Comparison of ENCODE assay signal across 31 mouse cellular contexts in genomic region chr5:112381154-112381553, GRCm38 (mm10). TPM values are rescaled to one million over a fixed set of nuclear protein-coding genes. Genes with fewer than 3 reads are reported as not detected.
DNase-seq lines count a peak whose midpoint lies in the region; ATAC-seq and TF ChIP-seq lines count a peak whose summit lies in the region.
"Had no signal": no experiment of that assay in that cellular context is flagged by ENCODE, and none has a peak within 500 bp of the region (broad histone marks: within the 10 kb centered on the region; RNA-seq: fewer than 3 reads in every experiment).

No protein-coding gene starts in this region.

- H3K27me3 ChIP-seq in midbrain, embryonic 10.5 days (ENCODE audit: low read depth, poor library complexity, severe bottlenecking), result no peaks in the 10 kb centered on the region
- H3K27me3 ChIP-seq in midbrain, embryonic 16.5 days (ENCODE audit: control insufficient read depth, insufficient read depth, low read depth, low read length), result no peaks in the 10 kb centered on the region
- H3K27me3 ChIP-seq in hindbrain, postnatal 0 days (ENCODE audit: insufficient read depth, low read length), result no peaks in the 10 kb centered on the region
- H3K27me3 ChIP-seq: embryonic facial prominence, embryonic 12.5 days; hindbrain, embryonic 15.5 days; liver, embryonic 15.5 days; neural tube, embryonic 15.5 days had no signal

- H3K4me2 ChIP-seq in midbrain, embryonic 16.5 days (ENCODE audit: low read length), result no peak overlapping the region
- H3K4me2 ChIP-seq in hindbrain, postnatal 0 days (ENCODE audit: low read depth, low read length), result no peak overlapping the region
- H3K4me2 ChIP-seq: embryonic facial prominence, embryonic 12.5 days; hindbrain, embryonic 15.5 days; liver, embryonic 15.5 days; neural tube, embryonic 15.5 days had no signal

- no peak overlapping the region for H3K9ac ChIP-seq in midbrain, embryonic 16.5 days (ENCODE audit: low read depth, low read length)
- H3K9ac ChIP-seq in hindbrain, postnatal 0 days (replicated peaks; ENCODE audit: low read length), result no peak overlapping the region
- H3K9ac ChIP-seq: embryonic facial prominence, embryonic 12.5 days; hindbrain, embryonic 15.5 days; liver, embryonic 15.5 days; neural tube, embryonic 15.5 days had no signal

- no peaks in the 10 kb centered on the region for H3K9me3 ChIP-seq in midbrain, embryonic 10.5 days (replicated peaks)
- H3K9me3 ChIP-seq in midbrain, embryonic 16.5 days (replicated peaks; ENCODE audit: control insufficient read depth, low read length, poor library complexity, severe bottlenecking), result no peaks in the 10 kb centered on the region
- no peaks in the 10 kb centered on the region for H3K9me3 ChIP-seq in hindbrain, postnatal 0 days (ENCODE audit: low read length)
- H3K9me3 ChIP-seq: embryonic facial prominence, embryonic 12.5 days; hindbrain, embryonic 15.5 days; limb, embryonic 10.5 days; liver, embryonic 15.5 days; neural tube, embryonic 15.5 days had no signal

- 89% methylated on average over 11 of the region's 11 CpGs for WGBS in midbrain, embryonic 10.5 days
- WGBS in midbrain, embryonic 16.5 days, result 82% methylated on average over 11 of the region's 11 CpGs
- 83% methylated on average over 11 of the region's 11 CpGs for WGBS in hindbrain, postnatal 0 days

- H3K4me3 ChIP-seq in midbrain, embryonic 10.5 days, result no peak overlapping the region
- H3K4me3 ChIP-seq in midbrain, embryonic 16.5 days (ENCODE audit: low read depth, low read length), result no peak overlapping the region
- no peak overlapping the region for H3K4me3 ChIP-seq in hindbrain, postnatal 0 days (ENCODE audit: low read length)
- H3K4me3 ChIP-seq: embryonic facial prominence, embryonic 12.5 days; erythroblast, embryonic 14.5 days; hindbrain, embryonic 15.5 days; limb, embryonic 10.5 days; liver, embryonic 15.5 days; neural tube, embryonic 15.5 days had no signal

- peaks cover 17% of the 10 kb centered on the region for H3K4me1 ChIP-seq in midbrain, embryonic 10.5 days
- H3K4me1 ChIP-seq in midbrain, embryonic 16.5 days (ENCODE audit: control insufficient read depth, insufficient read depth, low read length), result peaks cover 12% of the 10 kb centered on the region
- H3K4me1 ChIP-seq in hindbrain, postnatal 0 days (ENCODE audit: insufficient read depth, low read length), result peaks cover 19% of the 10 kb centered on the region

- intact Hi-C loops in left cerebral cortex, postnatal 25 days (cut with DNase I), result no loop called here

- H3K36me3 ChIP-seq in midbrain, embryonic 10.5 days, result peaks cover 56% of the 10 kb centered on the region
- peaks cover 24% of the 10 kb centered on the region for H3K36me3 ChIP-seq in midbrain, embryonic 16.5 days (ENCODE audit: control insufficient read depth, insufficient read depth, low read length)
- peaks cover 21% of the 10 kb centered on the region; the same call in 1 of the 2 replicates for H3K36me3 ChIP-seq in hindbrain, postnatal 0 days (ENCODE audit: insufficient read depth, low read length)

- no peak for TF ChIP-seq CTCF in hindbrain, postnatal 0 days (IDR thresholded peaks at IDR 0.05; ENCODE audit: low read depth)

- no peak for ATAC-seq in midbrain, embryonic 16.5 days
- ATAC-seq in hindbrain, postnatal 0 days, result no peak
- ATAC-seq: intestine, embryonic 16.5 days; lung, postnatal 0 days had no signal

- DNase-seq in cerebellum, adult 9-10 months, result peak; percentile 12
- no peak for DNase-seq in cerebellum, adult 18-20 months
- no peak for DNase-seq in midbrain, embryonic 10.5 days (ENCODE audit: low spot score)
- DNase-seq in adrenal gland, adult 8-10 months, result peak; percentile 50
- DNase-seq in hindbrain, postnatal 0 days (ENCODE audit: low spot score), result no peak
- DNase-seq in left cerebral cortex, postnatal 25 days (ENCODE audit: low spot score in 2 of 2), result no peak
- no peak for DNase-seq in lung, adult 18-20 months
- DNase-seq: cerebellum, postnatal 10 days; kidney, adult 9 months; kidney, postnatal 14 days; liver; retina, postnatal 1 day; right cerebral cortex, postnatal 25 days had no signal

- H3K27ac ChIP-seq in midbrain, embryonic 10.5 days (replicated peaks), result peak overlapping the region; percentile 46; the same call in 1 of the 2 replicates
- no peak overlapping the region for H3K27ac ChIP-seq in midbrain, embryonic 16.5 days (ENCODE audit: low read length)
- H3K27ac ChIP-seq in hindbrain, postnatal 0 days, result peak overlapping the region; percentile 67; the same call in 1 of the 2 replicates
- H3K27ac ChIP-seq: embryonic facial prominence, embryonic 12.5 days; limb, embryonic 10.5 days; liver, embryonic 15.5 days; macrophage had no signal

RNA-seq across cellular contexts. Expression of gene Asphd2, which starts 13.5 kb away (rescaled TPM):
- polyA plus RNA-seq in midbrain, embryonic 10.5 days (2016; fragmentation: Nextera tagmentation; extraction: Ambion mirVana), result 17.7 and 22.0 TPM in 2 replicates
- polyA plus RNA-seq in midbrain, embryonic 16.5 days (2015; fragmentation: Nextera tagmentation; extraction: Ambion mirVana), result 58.8 and 66.2 TPM in 2 replicates
- total RNA-seq in adrenal gland, adult 8-10 months (2022), result 1 to 10 TPM; 2.2 to 6.9 (median 3.5) TPM
- 143 and 164 TPM in 2 replicates for total RNA-seq in hindbrain, postnatal 0 days (2014; rRNA removed)
- polyA plus RNA-seq in hindbrain, postnatal 0 days (2015; fragmentation: Nextera tagmentation; extraction: Ambion mirVana), result 113 and 118 TPM in 2 replicates
- total RNA-seq in left cerebral cortex, postnatal 25 days (2021), result 100 to 1,000 TPM; 176 TPM
- polyA plus RNA-seq: erythroblast, embryonic 14.5 days; macrophage had no signal

RNA-seq across cellular contexts. Expression of gene Gm6583, which starts 25.3 kb away (rescaled TPM):
- 0.26 and 0.34 TPM in 2 replicates for polyA plus RNA-seq in midbrain, embryonic 10.5 days (2016; fragmentation: Nextera tagmentation; extraction: Ambion mirVana)
- polyA plus RNA-seq in midbrain, embryonic 16.5 days (2015; fragmentation: Nextera tagmentation; extraction: Ambion mirVana), result 0.17 and 0.29 TPM in 2 replicates
- total RNA-seq in adrenal gland, adult 8-10 months (2022), result under 1 TPM in 2 of 4 experiments, not detected in 2; 0.17 TPM
- total RNA-seq in hindbrain, postnatal 0 days (2014; rRNA removed), result not detected in 2 replicates
- polyA plus RNA-seq in hindbrain, postnatal 0 days (2015; fragmentation: Nextera tagmentation; extraction: Ambion mirVana), result 0.06 TPM in 1 of 2 replicates, not detected in the other
- not detected for total RNA-seq in left cerebral cortex, postnatal 25 days (2021)
- total RNA-seq: gastrocnemius, adult 8-10 months; layer of hippocampus, adult 18-20 months; layer of hippocampus, postnatal 14 days had no signal
- polyA plus RNA-seq: brain, embryonic 14.5 days; frontal cortex, adult 2 months; gonadal fat pad, adult 2 months; spleen, adult 2 months; urinary bladder, adult 2 months had no signal

RNA-seq across cellular contexts. Expression of gene Hps4, which starts 38.3 kb away (rescaled TPM):
- polyA plus RNA-seq in midbrain, embryonic 10.5 days (2016; fragmentation: Nextera tagmentation; extraction: Ambion mirVana), result 35.9 and 43.0 TPM in 2 replicates
- polyA plus RNA-seq in midbrain, embryonic 16.5 days (2015; fragmentation: Nextera tagmentation; extraction: Ambion mirVana), result 41.8 and 45.6 TPM in 2 replicates
- total RNA-seq in adrenal gland, adult 8-10 months (2022), result 10 to 100 TPM; 27.7 to 43.6 (median 31.3) TPM
- 43.9 and 45.6 TPM in 2 replicates for total RNA-seq in hindbrain, postnatal 0 days (2014; rRNA removed)
- polyA plus RNA-seq in hindbrain, postnatal 0 days (2015; fragmentation: Nextera tagmentation; extraction: Ambion mirVana), result 32.7 and 33.6 TPM in 2 replicates
- 10 to 100 TPM; 24.3 to 29.3 TPM for total RNA-seq in left cerebral cortex, postnatal 25 days (2021)

RNA-seq across cellular contexts. Expression of gene Srrd, which starts 38.3 kb away (rescaled TPM):
- 48.7 and 51.0 TPM in 2 replicates for polyA plus RNA-seq in midbrain, embryonic 10.5 days (2016; fragmentation: Nextera tagmentation; extraction: Ambion mirVana)
- 51.7 and 56.8 TPM in 2 replicates for polyA plus RNA-seq in midbrain, embryonic 16.5 days (2015; fragmentation: Nextera tagmentation; extraction: Ambion mirVana)
- total RNA-seq in adrenal gland, adult 8-10 months (2022), result 10 to 100 TPM; 26.0 to 51.5 (median 29.9) TPM
- 84.3 and 92.0 TPM in 2 replicates for total RNA-seq in hindbrain, postnatal 0 days (2014; rRNA removed)
- 49.1 and 56.0 TPM in 2 replicates for polyA plus RNA-seq in hindbrain, postnatal 0 days (2015; fragmentation: Nextera tagmentation; extraction: Ambion mirVana)
- 10 to 100 TPM; 22.6 to 24.8 TPM for total RNA-seq in left cerebral cortex, postnatal 25 days (2021)

RNA-seq across cellular contexts. Expression of gene Tfip11, which starts 55.0 kb away (rescaled TPM):
- 43.0 and 47.6 TPM in 2 replicates for polyA plus RNA-seq in midbrain, embryonic 10.5 days (2016; fragmentation: Nextera tagmentation; extraction: Ambion mirVana)
- polyA plus RNA-seq in midbrain, embryonic 16.5 days (2015; fragmentation: Nextera tagmentation; extraction: Ambion mirVana), result 37.0 and 37.2 TPM in 2 replicates
- 10 to 100 TPM; 36.2 to 44.0 (median 38.9) TPM for total RNA-seq in adrenal gland, adult 8-10 months (2022)
- total RNA-seq in hindbrain, postnatal 0 days (2014; rRNA removed), result 16.5 and 20.2 TPM in 2 replicates
- 24.3 and 24.4 TPM in 2 replicates for polyA plus RNA-seq in hindbrain, postnatal 0 days (2015; fragmentation: Nextera tagmentation; extraction: Ambion mirVana)
- 10 to 100 TPM; 39.9 to 40.0 TPM for total RNA-seq in left cerebral cortex, postnatal 25 days (2021)

Comparison
In these comparisons a context has a peak if more than half of its experiments do, and no peak if none do; other contexts are left out.
1. DNase-seq: peak in cerebellum, adult 9-10 months (single experiment) and adrenal gland, adult 8-10 months (single experiment); none in cerebellum, adult 18-20 months (0 of 2), midbrain, embryonic 10.5 days (single experiment), hindbrain, postnatal 0 days (single experiment), left cerebral cortex, postnatal 25 days (0 of 2) and lung, adult 18-20 months (0 of 2).
2. RNA of gene Asphd2, which starts 13.5 kb away (total RNA-seq): 176 TPM in left cerebral cortex, postnatal 25 days and 143 to 164 TPM in hindbrain, postnatal 0 days; 2.2 to 6.9 TPM in adrenal gland, adult 8-10 months; every median in the first group is over 10 times any median in the second.